Mouse (Mus musculus) E14TG2a.4 (cell line): ENCODE measurements around the gene Fabp7.

ENCODE experiments used
- H3K27me3 ChIP-seq: 2 replicates; pipeline ENCODE4 v1.6.1; 2014; ENCODE audit warnings: low read length, control low read depth; ENCODE audit not compliant: insufficient read depth
- H3K36me3 ChIP-seq: 2 replicates; pipeline ENCODE4 v1.6.1; 2014; ENCODE audit warnings: low read length, control low read depth; ENCODE audit not compliant: insufficient read depth
- H3K4me1 ChIP-seq: replicated peaks from 2 replicates; pipeline ENCODE4 v1.6.1; 2014; ENCODE audit warnings: low read depth, low read length, control low read depth
- H3K4me3 ChIP-seq: replicated peaks from 2 replicates; pipeline ENCODE4 v1.5.1; 2014; ENCODE audit warnings: mild to moderate bottlenecking, low read length
- H3K9me3 ChIP-seq: 2 replicates; pipeline ENCODE4 v1.6.1; 2014; ENCODE audit warnings: low read length, control low read depth
- CTCF ChIP-seq: conservative IDR thresholded peaks from 2 replicates; pipeline ENCODE4 v1.5.1; 2014; ENCODE audit warnings: low read length
- NANOG ChIP-seq: IDR thresholded peaks from 2 replicates; pipeline ENCODE4 v1.6.1; 2014; ENCODE audit warnings: borderline replicate concordance, low read length, mixed read lengths
- POU5F1 ChIP-seq: IDR thresholded peaks from 2 replicates; pipeline ENCODE4 v1.6.1; 2014; ENCODE audit warnings: low read length, borderline replicate concordance

The Fabp7 gene

GRCm38 (mm10) chr10:57755201-57755736, 29.4 kb upstream of the Fabp7 start:
- H3K36me3 ChIP-seq = no peaks in the 10 kb centered on the region
- no peaks in the 10 kb centered on the region for H3K9me3 ChIP-seq
- no peak overlapping the region for H3K4me3 ChIP-seq
- TF ChIP-seq NANOG (no peak), CTCF (no peak), POU5F1 (no peak)
- H3K4me1 ChIP-seq = no peaks in the 10 kb centered on the region
- no peaks in the 10 kb centered on the region; the same call in 1 of the 2 replicates for H3K27me3 ChIP-seq

- no peaks in the 10 kb centered on the region for H3K36me3 ChIP-seq
- no peak overlapping the region for H3K4me3 ChIP-seq
- H3K4me1 ChIP-seq = peaks cover 4% of the 10 kb centered on the region; the same call in 1 of the 2 replicates
- TF ChIP-seq NANOG = no peak
- no peak for TF ChIP-seq POU5F1
- no peak for TF ChIP-seq CTCF
- no peaks in the 10 kb centered on the region for H3K9me3 ChIP-seq
- no peaks in the 10 kb centered on the region; the same call in 1 of the 2 replicates for H3K27me3 ChIP-seq
Measured at GRCm38 (mm10) chr10:57758999-57759398, 25.7 kb upstream of the Fabp7 start.

GRCm38 (mm10) chr10:57760694-57761093, 24.0 kb upstream of the Fabp7 start:
- Histone ChIP-seq H3K27me3 (no peaks in the 10 kb centered on the region; the same call in 1 of the 2 replicates), H3K9me3 (no peaks in the 10 kb centered on the region), H3K4me3 (no peak overlapping the region), H3K36me3 (no peaks in the 10 kb centered on the region), H3K4me1 (peaks cover 4% of the 10 kb centered on the region; the same call in 1 of the 2 replicates)
- no peak for TF ChIP-seq CTCF
- no peak for TF ChIP-seq POU5F1
- TF ChIP-seq NANOG = no peak

- Histone ChIP-seq H3K36me3 (no peaks in the 10 kb centered on the region), H3K27me3 (no peaks in the 10 kb centered on the region), H3K9me3 (no peaks in the 10 kb centered on the region), H3K4me3 (no peak overlapping the region), H3K4me1 (peaks cover 4% of the 10 kb centered on the region; the same call in 1 of the 2 replicates)
- TF ChIP-seq NANOG = no peak
- TF ChIP-seq POU5F1 = no peak
- no peak for TF ChIP-seq CTCF
Measured at GRCm38 (mm10) chr10:57763044-57763443, 21.6 kb upstream of the Fabp7 start.

GRCm38 (mm10) chr10:57783289-57784130, 1.2 kb upstream of the Fabp7 start:
- no peak for TF ChIP-seq POU5F1
- TF ChIP-seq NANOG = no peak
- no peak for TF ChIP-seq CTCF
- H3K4me1 ChIP-seq = peaks cover 14% of the 10 kb centered on the region
- no peak overlapping the region for H3K4me3 ChIP-seq
- peaks cover 24% of the 10 kb centered on the region for H3K27me3 ChIP-seq
- no peaks in the 10 kb centered on the region for H3K9me3 ChIP-seq
- no peaks in the 10 kb centered on the region for H3K36me3 ChIP-seq

GRCm38 (mm10) chr10:57784131-57784875, 378 bp upstream of the Fabp7 start:
- no peaks in the 10 kb centered on the region for H3K9me3 ChIP-seq
- peaks cover 24% of the 10 kb centered on the region for H3K27me3 ChIP-seq
- H3K4me3 ChIP-seq = no peak overlapping the region
- no peaks in the 10 kb centered on the region for H3K36me3 ChIP-seq
- no peak for TF ChIP-seq CTCF
- no peak for TF ChIP-seq POU5F1
- no peak for TF ChIP-seq NANOG
- peaks cover 14% of the 10 kb centered on the region for H3K4me1 ChIP-seq

GRCm38 (mm10) chr10:57785552-57785951, 871 bp downstream of the Fabp7 start:
- Histone ChIP-seq H3K36me3 (no peaks in the 10 kb centered on the region), H3K4me1 (peaks cover 14% of the 10 kb centered on the region), H3K27me3 (peaks cover 24% of the 10 kb centered on the region), H3K9me3 (no peaks in the 10 kb centered on the region), H3K4me3 (no peak overlapping the region)
- TF ChIP-seq CTCF = no peak
- no peak for TF ChIP-seq NANOG
- TF ChIP-seq POU5F1 = no peak

GRCm38 (mm10) chr10:57792957-57793356, 8.3 kb downstream of the Fabp7 start:
- no peak overlapping the region for H3K4me3 ChIP-seq
- H3K36me3 ChIP-seq = no peaks in the 10 kb centered on the region
- TF ChIP-seq NANOG (no peak), POU5F1 (no peak), CTCF (no peak)
- peaks cover 21% of the 10 kb centered on the region for H3K27me3 ChIP-seq
- 0 out of 2 replicates have a peak, but pooled peaks cover 5% of the 10 kb centered on the region for H3K9me3 ChIP-seq
- peaks cover 10% of the 10 kb centered on the region for H3K4me1 ChIP-seq
